Mouse (Mus musculus) ES-E14 (cell line): ENCODE data around the gene Cpvl.

Experiments used
- CHD2 ChIP-seq: IDR thresholded peaks from 2 replicates; pipeline ENCODE4 v1.6.1; 2014; ENCODE audit warnings: mild to moderate bottlenecking, low read depth, low read length, inconsistent platforms
- ZNF384 ChIP-seq: IDR thresholded peaks from 2 replicates; pipeline ENCODE4 v1.6.1; 2012; ENCODE audit warnings: low read depth, low read length, inconsistent platforms

DNA sequence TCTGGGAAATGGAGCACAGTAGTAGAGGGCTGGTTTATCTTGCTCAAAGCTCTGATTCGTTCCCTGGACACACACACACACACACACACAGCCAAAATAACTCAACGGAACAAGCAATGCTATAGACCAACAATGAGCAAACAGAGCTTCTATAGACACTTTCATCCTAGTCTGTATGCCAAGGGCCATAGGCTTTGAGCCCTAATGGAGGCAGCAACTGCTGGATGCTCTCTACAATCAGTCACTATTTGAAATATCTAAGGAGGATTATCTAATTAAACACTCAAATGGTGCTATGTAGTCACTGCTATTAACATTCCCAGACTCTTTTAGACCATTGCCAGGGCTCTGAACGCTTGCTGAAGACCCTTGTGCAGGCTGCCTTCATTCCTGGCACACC lies 34.1 kb downstream of the Cpvl start:
- TF ChIP-seq CHD2 = no peak
- TF ChIP-seq ZNF384 = no peak
